Mouse (Mus musculus): ENCODE measurements around the gene Sdk1.

DNA sequence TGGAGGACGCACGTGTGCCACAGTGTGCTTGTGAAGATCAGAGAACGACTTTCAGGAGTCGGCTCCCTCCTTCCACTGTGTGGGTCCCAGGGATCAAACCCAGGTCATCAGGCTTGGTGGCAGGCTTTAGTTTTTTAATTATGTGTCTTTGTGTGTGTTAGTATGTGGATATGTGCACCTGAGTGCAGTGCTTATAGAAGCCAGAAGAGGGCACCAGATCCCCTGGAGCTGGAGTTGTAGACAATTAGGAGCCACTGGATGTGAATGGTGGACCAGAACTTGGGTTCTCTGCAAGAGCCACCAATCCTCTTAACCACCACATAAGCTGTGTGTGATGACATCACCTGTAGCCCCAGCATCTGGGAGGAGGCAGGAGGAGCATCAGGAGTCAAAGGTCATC lies 909.5 kb downstream of the Sdk1 start:
- TF ChIP-seq CTCF (IDR thresholded peaks at IDR 0.05; ENCODE audit: low read depth, low read length) (no peak), POLR2A (IDR thresholded peaks at IDR 0.05; ENCODE audit: extremely low read depth, insufficient read depth, low read length) (no peak)
